Mouse (Mus musculus) MN1 (cell line): ENCODE results near the gene 2310022A10Rik.
A peak's percentile ranks its signal among the peaks of the same experiment; 100 is the strongest.

Experiments used
- DNase-seq: peaks from one replicate; pipeline ENCODE4 v3.0.0-alpha.2; 2016; ENCODE audit warnings: low spot score

Gene 2310022A10Rik

GRCm38 (mm10) chr7:27590566-27591213, 37.7 kb downstream of the 2310022A10Rik start:
- no peak for DNase-seq

GRCm38 (mm10) chr7:27591266-27592216, 38.5 kb downstream of the 2310022A10Rik start, which contains the start of gene Akt2:
Gene Akt2, plus strand, starts transcription at chr7:27591552.
- peak; percentile 95 for DNase-seq

- DNase-seq, result no peak
These were observed 39.3 kb downstream of the 2310022A10Rik start for GRCm38 (mm10) chr7:27592217-27592929.

- no peak for DNase-seq
These were observed 40.1 kb downstream of the 2310022A10Rik start for GRCm38 (mm10) chr7:27592934-27593645.

GRCm38 (mm10) chr7:27596586-27597503, 43.8 kb downstream of the 2310022A10Rik start:
- DNase-seq, result no peak

GRCm38 (mm10) chr7:27598053-27598452, 45.0 kb downstream of the 2310022A10Rik start:
- DNase-seq, result peak; percentile 14

- DNase-seq, result no peak
These were observed 48.6 kb downstream of the 2310022A10Rik start for GRCm38 (mm10) chr7:27601628-27602027.

- no peak for DNase-seq
These were observed 49.1 kb downstream of the 2310022A10Rik start for GRCm38 (mm10) chr7:27602161-27602560.

GRCm38 (mm10) chr7:27602835-27603234, 49.8 kb downstream of the 2310022A10Rik start:
- DNase-seq, result no peak

- DNase-seq, result peak; percentile 36
These were observed 51.8 kb downstream of the 2310022A10Rik start for GRCm38 (mm10) chr7:27604661-27605348.

- DNase-seq, result peak; percentile 60
These were observed 52.7 kb downstream of the 2310022A10Rik start for GRCm38 (mm10) chr7:27605499-27606285.

GRCm38 (mm10) chr7:27606481-27607254, 53.6 kb downstream of the 2310022A10Rik start:
- no peak for DNase-seq

- DNase-seq, result peak; percentile 83
These were observed 54.5 kb downstream of the 2310022A10Rik start for GRCm38 (mm10) chr7:27607580-27607979.

- DNase-seq, result no peak
These were observed 55.1 kb downstream of the 2310022A10Rik start for GRCm38 (mm10) chr7:27608130-27608529.

- DNase-seq, result peak; percentile 34
These were observed 56.3 kb downstream of the 2310022A10Rik start for GRCm38 (mm10) chr7:27609285-27609684.

GRCm38 (mm10) chr7:27609688-27610087, 56.7 kb downstream of the 2310022A10Rik start:
- no peak for DNase-seq

GRCm38 (mm10) chr7:27610370-27610769, 57.3 kb downstream of the 2310022A10Rik start:
- no peak for DNase-seq

- DNase-seq, result no peak
These were observed 57.8 kb downstream of the 2310022A10Rik start for GRCm38 (mm10) chr7:27610871-27611270.
